Mouse (Mus musculus) CH12.LX (cell line): Measurements from ENCODE around the gene Zswim5. TPM values are rescaled to one million over a fixed set of nuclear protein-coding genes. Genes with fewer than 3 reads are reported as not detected.

Experiments
- DNase-seq: peaks from one replicate; pipeline ENCODE4 v3.0.0-alpha.2; 2013; ENCODE audit errors: extremely low read depth
- H3K27ac ChIP-seq: 2 replicates; pipeline ENCODE4 v1.5.1; 2012; ENCODE audit warnings: low read depth, mild to moderate bottlenecking, control low read depth, moderate library complexity; ENCODE audit not compliant: insufficient read depth
- H3K27me3 ChIP-seq: replicated peaks from 2 replicates; pipeline ENCODE3; 2012; ENCODE audit warnings: inconsistent platforms
- H3K36me3 ChIP-seq, 2 experiments: replicated peaks in 1 of 2; 2 replicates each; pipeline versions ENCODE3 to v1.6.1; 2012; ENCODE audit warnings: inconsistent platforms in 1 of 2, low read length in 1 of 2, mild to moderate bottlenecking in 1 of 2, mixed read lengths in 1 of 2, moderate library complexity in 1 of 2; ENCODE audit not compliant: control insufficient read depth in 1 of 2, insufficient read depth in 1 of 2
- H3K4me1 ChIP-seq, 2 experiments: 2 replicates each; pipeline ENCODE4 v1.6.1; 2012; ENCODE audit warnings: inconsistent platforms in 1 of 2, moderate library complexity in 1 of 2; ENCODE audit not compliant: insufficient read depth in 2 of 2, control insufficient read depth in 1 of 2
- H3K4me2 ChIP-seq: 2 replicates; pipeline ENCODE4 v1.6.1; 2012; ENCODE audit warnings: low read depth, mild to moderate bottlenecking, control low read depth; ENCODE audit not compliant: poor library complexity, insufficient read depth, severe bottlenecking
- H3K4me3 ChIP-seq, 3 experiments: fragments of 150-350 bp in 1 of 3; sonication (generic) in 1 of 3; replicated peaks in 1 of 3; 2 replicates each; pipeline versions ENCODE3 to v1.5.1; 2011 to 2012; ENCODE audit warnings: low read depth in 2 of 3, low read length in 2 of 3, mild to moderate bottlenecking in 2 of 3, moderate library complexity in 2 of 3, control low read depth in 1 of 3, improper control_type of control experiment in 1 of 3, inconsistent platforms in 1 of 3, mixed read lengths in 1 of 3; ENCODE audit not compliant: poor library complexity in 1 of 3
- H3K79me2 ChIP-seq: replicated peaks from 2 replicates; pipeline ENCODE4 v1.6.1; 2012; ENCODE audit warnings: mild to moderate bottlenecking, moderate library complexity; ENCODE audit not compliant: control insufficient read depth, poor library complexity, insufficient read depth, severe bottlenecking; ENCODE audit errors: extremely low read depth
- H3K9ac ChIP-seq: 2 replicates; pipeline ENCODE4 v1.6.1; 2012; ENCODE audit warnings: low read depth, mild to moderate bottlenecking, control low read depth, moderate library complexity; ENCODE audit not compliant: insufficient read depth
- H3K9me3 ChIP-seq: replicated peaks from 2 replicates; pipeline ENCODE3; 2012; ENCODE audit warnings: low read length, inconsistent platforms, mixed read lengths
- CHD2 ChIP-seq: IDR thresholded peaks from 2 replicates; pipeline ENCODE4 v1.6.1; 2011; ENCODE audit warnings: low read length, improper control_type of control experiment
- CTCF ChIP-seq, 2 experiments: IDR thresholded peaks in 1 of 2; conservative IDR thresholded peaks in 1 of 2; 2 replicates each; pipeline ENCODE4 v1.5.1; 2011 to 2012; ENCODE audit warnings: low read depth in 2 of 2, low read length in 2 of 2, improper control_type of control experiment in 1 of 2, inconsistent platforms in 1 of 2, mild to moderate bottlenecking in 1 of 2, moderate library complexity in 1 of 2
- E2F4 ChIP-seq: IDR thresholded peaks from 2 replicates; pipeline ENCODE4 v1.6.1; 2011; ENCODE audit warnings: low read depth, low read length, improper control_type of control experiment; ENCODE audit not compliant: insufficient replicate concordance
- EP300 ChIP-seq: IDR thresholded peaks from 2 replicates; pipeline ENCODE4 v1.6.1; 2011; ENCODE audit warnings: low read length, improper control_type of control experiment
- GABPA ChIP-seq: IDR thresholded peaks from 2 replicates; pipeline ENCODE4 v1.6.1; 2012; ENCODE audit warnings: low read depth, low read length, improper control_type of control experiment, inconsistent platforms; ENCODE audit not compliant: insufficient replicate concordance
- JUN ChIP-seq: IDR thresholded peaks from 2 replicates; pipeline ENCODE4 v1.6.1; 2011; ENCODE audit warnings: low read depth, mild to moderate bottlenecking, low read length, improper control_type of control experiment, moderate library complexity; ENCODE audit not compliant: insufficient read depth
- JUND ChIP-seq: conservative IDR thresholded peaks from 2 replicates; pipeline ENCODE4 v1.6.1; 2011; ENCODE audit warnings: low read depth, low read length, improper control_type of control experiment
- MAFK ChIP-seq: IDR thresholded peaks from 2 replicates; pipeline ENCODE4 v1.6.1; 2011; ENCODE audit warnings: low read length, improper control_type of control experiment; ENCODE audit not compliant: insufficient replicate concordance
- MAX ChIP-seq: IDR thresholded peaks from 2 replicates; pipeline ENCODE4 v1.6.1; 2011; ENCODE audit warnings: low read length, improper control_type of control experiment
- MEF2A ChIP-seq: IDR thresholded peaks from 2 replicates; pipeline ENCODE4 v1.6.1; 2014; ENCODE audit warnings: low read depth, mild to moderate bottlenecking, inconsistent platforms, low read length, improper control_type of control experiment, borderline replicate concordance
- MYC ChIP-seq: IDR thresholded peaks from 2 replicates; pipeline ENCODE4 v1.6.1; 2011; ENCODE audit warnings: low read depth, mild to moderate bottlenecking, improper control_type of control experiment, low read length
- PAX5 ChIP-seq: IDR thresholded peaks from 2 replicates; pipeline ENCODE4 v1.6.1; 2012; ENCODE audit warnings: low read length, inconsistent platforms, mixed read lengths
- POLR2A ChIP-seq: IDR thresholded peaks from 2 replicates; pipeline ENCODE4 v1.6.1; 2011; ENCODE audit warnings: low read depth, mild to moderate bottlenecking, improper control_type of control experiment, low read length
- POLR2AphosphoS2 ChIP-seq: IDR thresholded peaks from 2 replicates; pipeline ENCODE4 v1.6.1; 2011; ENCODE audit warnings: low read depth, low read length, improper control_type of control experiment
- RAD21 ChIP-seq: IDR thresholded peaks from 2 replicates; pipeline ENCODE4 v1.6.1; 2011; ENCODE audit warnings: low read depth, mild to moderate bottlenecking, low read length, improper control_type of control experiment, moderate library complexity
- UBTF ChIP-seq: IDR thresholded peaks from 2 replicates; pipeline ENCODE4 v1.6.1; 2012; ENCODE audit warnings: low read depth, mild to moderate bottlenecking, inconsistent platforms, low read length, improper control_type of control experiment, moderate library complexity
- USF1 ChIP-seq: IDR thresholded peaks from 2 replicates; pipeline ENCODE4 v1.6.1; 2014; ENCODE audit warnings: low read depth, mild to moderate bottlenecking, inconsistent platforms, low read length, improper control_type of control experiment
- ZC3H11A ChIP-seq: IDR thresholded peaks from 2 replicates; pipeline ENCODE4 v1.6.1; 2012; ENCODE audit warnings: low read depth, mild to moderate bottlenecking, inconsistent platforms, low read length, improper control_type of control experiment
- ZNF384 ChIP-seq: IDR thresholded peaks from 2 replicates; pipeline ENCODE4 v1.6.1; 2012; ENCODE audit warnings: low read depth, low read length, improper control_type of control experiment, inconsistent platforms
- dilution Hi-C: fragments of 300-500 bp; cut with MboI; formaldehyde crosslinking; loops from 2 replicates; pipeline ENCODE4 v1.14.3; 2020; ENCODE audit warnings: low sequenced_read_pairs; ENCODE audit not compliant: extremely low pct_unique_long_range_greater_than_20kb, extremely low pct_ligation_motif_present
- in situ Hi-C: fragments of 300-500 bp; cut with MboI; formaldehyde crosslinking; loops from 3 replicates; pipeline ENCODE4 v1.14.3; 2019; ENCODE audit warnings: low sequenced_read_pairs, low pct_ligation_motif_present, low pct_unique_long_range_greater_than_20kb, mixed read lengths
- polyA plus RNA-seq: library from polyadenylated mRNA; unstranded; fragments of >175 nt; gene quantifications from 2 replicates; pipeline ENCODE4 v1.2.1, GENCODE M21; 2012; ENCODE audit warnings: low read depth; ENCODE audit not compliant: insufficient read length
- total RNA-seq, 2 experiments: library from RNA; depleted of rRNA; stranded (reverse); fragments of 300-350 nt in 1 of 2; fragments of >200 nt in 1 of 2; gene quantifications; 2 replicates each; pipeline ENCODE4 v1.2.3; 2012 to 2014

Zswim5 gene
- total and polyA plus RNA-seq, 3 experiments, result 1.1 to 1.2 (median 1.2) TPM

- Histone ChIP-seq H3K4me3 (no peak overlapping the region), H3K36me3 (peaks cover 9 to 36% of the 10 kb centered on the region in 2 experiments), H3K4me1 (peaks cover 0 to 7% of the 10 kb centered on the region in 2 experiments; a peak in 2 of 4 replicates), H3K27me3 (no peaks in the 10 kb centered on the region), H3K79me2 (no peaks in the 10 kb centered on the region), H3K9ac (no peak overlapping the region), H3K4me2 (no peak overlapping the region), H3K9me3 (no peaks in the 10 kb centered on the region), H3K27ac (no peak overlapping the region)
- DNase-seq, result no peak
- dilution Hi-C loops (no loop called here), in situ Hi-C loops (no loop called here)
- TF ChIP-seq JUN (no peak), MAX (no peak), GABPA (no peak), CHD2 (no peak), PAX5 (no peak), CTCF (conservative IDR thresholded peaks at IDR 0.05 in 1 of 2, IDR thresholded peaks at IDR 0.05 in 1 of 2; ENCODE audit: low read depth in 2 of 2, low read length in 2 of 2) (no peak), POLR2AphosphoS2 (no peak), ZNF384 (no peak), E2F4 (no peak), MYC (no peak), RAD21 (no peak), EP300 (no peak), JUND (no peak), UBTF (no peak), MEF2A (no peak), ZC3H11A (no peak), POLR2A (no peak)
These were observed 109.9 kb downstream of the Zswim5 start for GRCm38 (mm10) chr4:116987122-116987456.

GRCm38 (mm10) chr4:116989731-116990130 lies 112.6 kb downstream of the Zswim5 start:
- H3K36me3 ChIP-seq, result peaks cover 12 to 42% of the 10 kb centered on the region in 2 experiments
- H3K27me3 ChIP-seq, result no peaks in the 10 kb centered on the region
- in situ Hi-C loops (loop anchor here (5.0 kb wide), 1 partner anchor 167 kb away; the partner anchor contains the start of gene Hpdl), dilution Hi-C loops (no loop called here)
- H3K4me2 ChIP-seq, result no peak overlapping the region
- DNase-seq, result no peak
- no peak overlapping the region for H3K27ac ChIP-seq
- no peak overlapping the region for H3K4me3 ChIP-seq
- no peak overlapping the region for H3K9ac ChIP-seq
- TF ChIP-seq MAFK, result no peak
- TF ChIP-seq ZNF384, result no peak
- no peak for TF ChIP-seq USF1
- TF ChIP-seq RAD21, result no peak
- peaks cover 0 to 22% of the 10 kb centered on the region in 2 experiments; a peak in 2 of 4 replicates for H3K4me1 ChIP-seq
- no peaks in the 10 kb centered on the region for H3K79me2 ChIP-seq
- no peaks in the 10 kb centered on the region for H3K9me3 ChIP-seq
